Mouse (Mus musculus): ENCODE measurements around the gene H6pd. TPM values are rescaled to one million over a fixed set of nuclear protein-coding genes. Genes with fewer than 3 reads are reported as not detected.

The H6pd gene
- total and polyA plus RNA-seq, 3 experiments, result 6.9 to 10.8 TPM; not detected in 1

GRCm38 (mm10) chr4:149998786-149999509 lies 9.9 kb downstream of the H6pd start:
- Histone ChIP-seq H3K4me1 (ENCODE audit: control insufficient read depth in 1 of 2, insufficient read depth in 2 of 2, low read length in 2 of 2) (peaks cover 6 to 18% of the 10 kb centered on the region in 2 experiments; a peak in 3 of 4 replicates), H3K79me2 (ENCODE audit: control insufficient read depth, insufficient read depth, low read length, poor library complexity) (0 out of 2 replicates have a peak, but pooled peaks cover 4% of the 10 kb centered on the region), H3K27me3 (ENCODE audit: control insufficient read depth in 1 of 2, insufficient read depth in 2 of 2, low read length in 2 of 2) (no peaks in the 10 kb centered on the region), H3K27ac (ENCODE audit: control insufficient read depth, low read depth, low read length) (no peak overlapping the region), H3K36me3 (ENCODE audit: control insufficient read depth in 1 of 2, insufficient read depth in 2 of 2, low read length in 2 of 2) (peaks cover 0 to 14% of the 10 kb centered on the region in 2 experiments; a peak in 2 of 4 replicates), H3K9me3 (replicated peaks; ENCODE audit: insufficient read depth, low read length) (no peaks in the 10 kb centered on the region), H3K4me3 (ENCODE audit: control insufficient read depth in 1 of 2, insufficient read depth in 1 of 2, low read depth in 2 of 2, low read length in 2 of 2) (no peak overlapping the region), H3K9ac (ENCODE audit: control insufficient read depth, low read depth, low read length, poor library complexity, severe bottlenecking) (no peak overlapping the region)
- no peak for DNase-seq (ENCODE audit: low read depth, low spot score)
- TF ChIP-seq ETS1 (IDR thresholded peaks at IDR 0.05; ENCODE audit: low read depth, low read length) (no peak), ZKSCAN1 (IDR thresholded peaks at IDR 0.05; ENCODE audit: low read depth, low read length) (no peak), ZMIZ1 (IDR thresholded peaks at IDR 0.05; ENCODE audit: low read depth, low read length) (no peak), MAX (IDR thresholded peaks at IDR 0.05; ENCODE audit: low read length) (no peak), RCOR1 (IDR thresholded peaks at IDR 0.05; ENCODE audit: low read depth, low read length) (no peak), TCF12 (IDR thresholded peaks at IDR 0.05; ENCODE audit: low read depth, low read length) (no peak), CHD2 (IDR thresholded peaks at IDR 0.05; ENCODE audit: low read length) (no peak), USF1 (IDR thresholded peaks at IDR 0.05; ENCODE audit: low read depth, low read length) (no peak), POLR2AphosphoS2 (IDR thresholded peaks at IDR 0.05; ENCODE audit: low read length) (no peak), MXI1 (IDR thresholded peaks at IDR 0.05; ENCODE audit: low read depth, low read length) (no peak)

- Histone ChIP-seq H3K9me3 (replicated peaks; ENCODE audit: insufficient read depth, low read length) (no peaks in the 10 kb centered on the region), H3K27me3 (ENCODE audit: control insufficient read depth in 1 of 2, insufficient read depth in 2 of 2, low read length in 2 of 2) (no peaks in the 10 kb centered on the region), H3K36me3 (ENCODE audit: control insufficient read depth in 1 of 2, insufficient read depth in 2 of 2, low read length in 2 of 2) (peaks cover 0 to 14% of the 10 kb centered on the region in 2 experiments; a peak in 2 of 4 replicates), H3K4me1 (ENCODE audit: control insufficient read depth in 1 of 2, insufficient read depth in 2 of 2, low read length in 2 of 2) (peaks cover 6 to 18% of the 10 kb centered on the region in 2 experiments; a peak in 3 of 4 replicates), H3K79me2 (ENCODE audit: control insufficient read depth, insufficient read depth, low read length, poor library complexity) (0 out of 2 replicates have a peak, but pooled peaks cover 4% of the 10 kb centered on the region), H3K9ac (ENCODE audit: control insufficient read depth, low read depth, low read length, poor library complexity, severe bottlenecking) (no peak overlapping the region), H3K4me3 (ENCODE audit: control insufficient read depth in 1 of 2, insufficient read depth in 1 of 2, low read depth in 2 of 2, low read length in 2 of 2) (no peak overlapping the region), H3K27ac (ENCODE audit: control insufficient read depth, low read depth, low read length) (no peak overlapping the region)
- no peak for DNase-seq (ENCODE audit: low read depth, low spot score)
- no peak for TF ChIP-seq USF2 (IDR thresholded peaks at IDR 0.05; ENCODE audit: borderline replicate concordance in 1 of 2, insufficient read depth in 1 of 2, low read depth in 1 of 2, low read length in 2 of 2)
- no peak for TF ChIP-seq ZMIZ1 (IDR thresholded peaks at IDR 0.05; ENCODE audit: low read depth, low read length)
- no peak for TF ChIP-seq MAZ (IDR thresholded peaks at IDR 0.05; ENCODE audit: low read depth, low read length)
- TF ChIP-seq ETS1 (IDR thresholded peaks at IDR 0.05; ENCODE audit: low read depth, low read length), result no peak
- TF ChIP-seq CHD2 (IDR thresholded peaks at IDR 0.05; ENCODE audit: low read length), result no peak
- no peak for TF ChIP-seq MAX (IDR thresholded peaks at IDR 0.05; ENCODE audit: low read length)
- TF ChIP-seq UBTF (IDR thresholded peaks at IDR 0.05; ENCODE audit: borderline replicate concordance, insufficient read depth, low read depth, low read length), result no peak
- TF ChIP-seq CHD1 (IDR thresholded peaks at IDR 0.05; ENCODE audit: low read depth, low read length), result no peak
- no peak for TF ChIP-seq GATA1 (IDR thresholded peaks at IDR 0.05; ENCODE audit: low read depth, low read length)
- TF ChIP-seq NRF1 (IDR thresholded peaks at IDR 0.05; ENCODE audit: insufficient read depth, low read depth, low read length, poor library complexity, severe bottlenecking), result no peak
- no peak for TF ChIP-seq SIN3A (IDR thresholded peaks at IDR 0.05; ENCODE audit: low read length)
- no peak for TF ChIP-seq JUND (IDR thresholded peaks at IDR 0.05; ENCODE audit: low read depth, low read length)
- TF ChIP-seq HCFC1 (IDR thresholded peaks at IDR 0.05; ENCODE audit: low read depth, low read length), result no peak
Measured at GRCm38 (mm10) chr4:149997999-149998398, 10.8 kb downstream of the H6pd start.
